Mouse (Mus musculus) stomach, postnatal 0 days (tissue): Measurements from ENCODE around the gene Usp5.

ENCODE experiments used
- CTCF ChIP-seq: IDR thresholded peaks from 2 replicates; pipeline ENCODE4 v1.5.1; 2016; ENCODE audit warnings: antibody characterized with exemption, low read depth, mild to moderate bottlenecking, moderate library complexity
- EP300 ChIP-seq: optimal IDR thresholded peaks from 2 replicates; pipeline ENCODE3; 2016; ENCODE audit warnings: antibody characterized with exemption

GRCm38 (mm10) chr6:124856321-124856720 lies 27.0 kb upstream of the Usp5 start:
- no peak for TF ChIP-seq EP300
- TF ChIP-seq CTCF: no peak
